Mouse (Mus musculus) MEL (cell line): ENCODE measurements around the gene Kitl. TPM values are rescaled to one million over a fixed set of nuclear protein-coding genes. Genes with fewer than 3 reads are reported as not detected.

ENCODE experiments used
- DNase-seq: peaks from one replicate; pipeline ENCODE4 v3.0.0; 2011; ENCODE audit warnings: low read depth, low spot score
- H3K27ac ChIP-seq: 2 replicates; pipeline ENCODE4 v1.5.1; 2012; ENCODE audit warnings: low read depth, mild to moderate bottlenecking, control low read depth, low read length, moderate library complexity; ENCODE audit not compliant: control insufficient read depth
- H3K27me3 ChIP-seq, 2 experiments: fragments of 150-350 bp in 1 of 2; sonication (generic) in 1 of 2; 2 replicates each; pipeline ENCODE4 v1.6.1; 2012; ENCODE audit warnings: low read length in 2 of 2, mild to moderate bottlenecking in 2 of 2, improper control_type of control experiment in 1 of 2, moderate library complexity in 1 of 2; ENCODE audit not compliant: insufficient read depth in 2 of 2, control insufficient read depth in 1 of 2
- H3K36me3 ChIP-seq, 2 experiments: 2 replicates each; pipeline ENCODE4 v1.6.1; 2012 to 2014; ENCODE audit warnings: low read length in 2 of 2, improper control_type of control experiment in 1 of 2, inconsistent platforms in 1 of 2, mild to moderate bottlenecking in 1 of 2; ENCODE audit not compliant: insufficient read depth in 2 of 2, control insufficient read depth in 1 of 2
- H3K4me1 ChIP-seq, 2 experiments: fragments of 150-350 bp in 1 of 2; sonication (generic) in 1 of 2; 2 replicates each; pipeline ENCODE4 v1.6.1; 2012; ENCODE audit warnings: low read length in 2 of 2, improper control_type of control experiment in 1 of 2, mild to moderate bottlenecking in 1 of 2; ENCODE audit not compliant: insufficient read depth in 2 of 2, control insufficient read depth in 1 of 2
- H3K4me3 ChIP-seq, 2 experiments: fragments of 150-350 bp in 1 of 2; sonication (generic) in 1 of 2; 2 replicates each; pipeline ENCODE4 v1.5.1; 2012; ENCODE audit warnings: low read depth in 2 of 2, low read length in 2 of 2, mild to moderate bottlenecking in 2 of 2, moderate library complexity in 2 of 2, control low read depth in 1 of 2, improper control_type of control experiment in 1 of 2; ENCODE audit not compliant: control insufficient read depth in 1 of 2, insufficient read depth in 1 of 2
- H3K79me2 ChIP-seq: 2 replicates; pipeline ENCODE4 v1.6.1; 2012; ENCODE audit warnings: mild to moderate bottlenecking, low read length, moderate library complexity; ENCODE audit not compliant: control insufficient read depth, poor library complexity, insufficient read depth
- H3K9ac ChIP-seq: 2 replicates; pipeline ENCODE4 v1.6.1; 2012; ENCODE audit warnings: low read depth, mild to moderate bottlenecking, control low read depth, low read length, moderate library complexity; ENCODE audit not compliant: control insufficient read depth, poor library complexity, severe bottlenecking
- H3K9me3 ChIP-seq: fragments of 150-350 bp; sonication (generic); replicated peaks from 2 replicates; pipeline ENCODE4 v1.6.1; 2012; ENCODE audit warnings: mild to moderate bottlenecking, low read length, improper control_type of control experiment, moderate library complexity; ENCODE audit not compliant: insufficient read depth
- BHLHE40 ChIP-seq: IDR thresholded peaks from 2 replicates; pipeline ENCODE4 v1.6.1; 2012; ENCODE audit warnings: low read depth, mild to moderate bottlenecking, inconsistent platforms, low read length, improper control_type of control experiment, borderline replicate concordance
- CHD1 ChIP-seq: IDR thresholded peaks from 2 replicates; pipeline ENCODE4 v1.6.1; 2012; ENCODE audit warnings: low read depth, mild to moderate bottlenecking, inconsistent platforms, low read length, improper control_type of control experiment
- ELF1 ChIP-seq: IDR thresholded peaks from 2 replicates; pipeline ENCODE4 v1.6.1; 2014; ENCODE audit warnings: low read depth, mild to moderate bottlenecking, inconsistent platforms, low read length, improper control_type of control experiment, moderate library complexity
- HCFC1 ChIP-seq: IDR thresholded peaks from 2 replicates; pipeline ENCODE4 v1.6.1; 2012; ENCODE audit warnings: low read depth, mild to moderate bottlenecking, inconsistent platforms, low read length, improper control_type of control experiment, moderate library complexity
- JUND ChIP-seq: IDR thresholded peaks from 2 replicates; pipeline ENCODE4 v1.6.1; 2011; ENCODE audit warnings: low read depth, mild to moderate bottlenecking, improper control_type of control experiment, low read length
- KAT2A ChIP-seq: conservative IDR thresholded peaks from 2 replicates; pipeline ENCODE4 v1.6.1; 2012; ENCODE audit warnings: low read depth, low read length, improper control_type of control experiment, inconsistent platforms
- MAFK ChIP-seq: IDR thresholded peaks from 2 replicates; pipeline ENCODE4 v1.6.1; 2011; ENCODE audit warnings: low read depth, mild to moderate bottlenecking, low read length, improper control_type of control experiment, borderline replicate concordance
- MAX ChIP-seq: IDR thresholded peaks from 2 replicates; pipeline ENCODE4 v1.6.1; 2011; ENCODE audit warnings: low read length, improper control_type of control experiment
- MAZ ChIP-seq: IDR thresholded peaks from 2 replicates; pipeline ENCODE4 v1.6.1; 2012; ENCODE audit warnings: low read depth, mild to moderate bottlenecking, inconsistent platforms, low read length, improper control_type of control experiment
- MXI1 ChIP-seq: IDR thresholded peaks from 2 replicates; pipeline ENCODE4 v1.6.1; 2011; ENCODE audit warnings: mild to moderate bottlenecking, low read depth, low read length, improper control_type of control experiment
- POLR2A ChIP-seq, 2 experiments: IDR thresholded peaks; 2 replicates each; pipeline ENCODE4 v1.6.1; 2011 to 2012; ENCODE audit warnings: low read length in 2 of 2, mild to moderate bottlenecking in 2 of 2, control low read depth in 1 of 2, improper control_type of control experiment in 1 of 2, low read depth in 1 of 2, moderate library complexity in 1 of 2; ENCODE audit not compliant: control insufficient read depth in 1 of 2, insufficient read depth in 1 of 2, poor library complexity in 1 of 2
- RAD21 ChIP-seq: IDR thresholded peaks from 2 replicates; pipeline ENCODE4 v1.6.1; 2011; ENCODE audit warnings: mild to moderate bottlenecking, low read depth, low read length, improper control_type of control experiment
- SIN3A ChIP-seq: IDR thresholded peaks from 2 replicates; pipeline ENCODE4 v1.6.1; 2012; ENCODE audit warnings: low read length, improper control_type of control experiment, inconsistent platforms
- SMC3 ChIP-seq: IDR thresholded peaks from 2 replicates; pipeline ENCODE4 v1.6.1; 2011; ENCODE audit warnings: low read depth, low read length, improper control_type of control experiment
- TAL1 ChIP-seq: IDR thresholded peaks from 2 replicates; pipeline ENCODE4 v1.6.1; 2012; ENCODE audit warnings: mild to moderate bottlenecking, inconsistent platforms, low read length, moderate library complexity, mixed read lengths
- USF1 ChIP-seq: IDR thresholded peaks from 2 replicates; pipeline ENCODE4 v1.6.1; 2014; ENCODE audit warnings: low read depth, mild to moderate bottlenecking, inconsistent platforms, low read length, improper control_type of control experiment, moderate library complexity
- USF2 ChIP-seq, 2 experiments: IDR thresholded peaks; 2 replicates each; pipeline ENCODE4 v1.6.1; 2011 to 2012; ENCODE audit warnings: improper control_type of control experiment in 2 of 2, low read length in 2 of 2, borderline replicate concordance in 1 of 2, inconsistent platforms in 1 of 2, low read depth in 1 of 2, mild to moderate bottlenecking in 1 of 2; ENCODE audit not compliant: insufficient read depth in 1 of 2
- ZNF384 ChIP-seq: IDR thresholded peaks from 2 replicates; pipeline ENCODE4 v1.6.1; 2012; ENCODE audit warnings: low read depth, mild to moderate bottlenecking, inconsistent platforms, low read length, improper control_type of control experiment
- polyA plus RNA-seq, 2 experiments: library from polyadenylated mRNA; stranded (reverse) in 1 of 2; unstranded in 1 of 2; fragments of >175 nt in 1 of 2; fragments of >200 nt in 1 of 2; gene quantifications; 2 replicates each; pipeline versions ENCODE4 v1.2.1 to v1.2.4; 2012; ENCODE audit warnings: low replicate concordance in 2 of 2, low read depth in 1 of 2; ENCODE audit not compliant: insufficient read length in 2 of 2, insufficient read depth in 1 of 2, missing spikeins in 1 of 2
- total RNA-seq: library from RNA; depleted of rRNA; stranded (reverse); fragments of 300-350 nt; gene quantifications from 2 replicates; pipeline ENCODE4 v1.2.3, GENCODE M21; 2012

Gene Kitl
- total and polyA plus RNA-seq, 3 experiments: not detected

GRCm38 (mm10) chr10:100016326-100016709 lies 888 bp downstream of the Kitl start:
- Histone ChIP-seq H3K4me3 (no peak overlapping the region), H3K27ac (no peak overlapping the region), H3K27me3 (no peaks in the 10 kb centered on the region), H3K36me3 (no peaks in the 10 kb centered on the region), H3K4me1 (no peaks in the 10 kb centered on the region), H3K9me3 (no peaks in the 10 kb centered on the region), H3K79me2 (no peaks in the 10 kb centered on the region), H3K9ac (no peak overlapping the region)
- DNase-seq: no peak
- TF ChIP-seq SMC3 (no peak), POLR2A (IDR thresholded peaks at IDR 0.05; ENCODE audit: control insufficient read depth in 1 of 2, insufficient read depth in 1 of 2, low read depth in 1 of 2, low read length in 2 of 2, poor library complexity in 1 of 2) (no peak), RAD21 (no peak), MAZ (no peak), BHLHE40 (no peak), ELF1 (no peak), USF2 (IDR thresholded peaks at IDR 0.05; ENCODE audit: borderline replicate concordance in 1 of 2, insufficient read depth in 1 of 2, low read depth in 1 of 2, low read length in 2 of 2) (no peak), JUND (no peak), MAX (no peak), USF1 (no peak), CHD1 (no peak), ZNF384 (no peak), MAFK (no peak), SIN3A (no peak)

- H3K36me3 ChIP-seq: no peaks in the 10 kb centered on the region
- no peak for TF ChIP-seq CHD1
- no peak for TF ChIP-seq KAT2A
- no peak for TF ChIP-seq TAL1
- TF ChIP-seq POLR2A (IDR thresholded peaks at IDR 0.05; ENCODE audit: control insufficient read depth in 1 of 2, insufficient read depth in 1 of 2, low read depth in 1 of 2, low read length in 2 of 2, poor library complexity in 1 of 2): no peak
- no peak for TF ChIP-seq HCFC1
- no peak for TF ChIP-seq MXI1
- TF ChIP-seq, all 39 proteins: peak for 0
- H3K79me2 ChIP-seq: no peaks in the 10 kb centered on the region
- H3K27me3 ChIP-seq: no peaks in the 10 kb centered on the region
- no peaks in the 10 kb centered on the region for H3K4me1 ChIP-seq
- no peak overlapping the region for H3K9ac ChIP-seq
- H3K27ac ChIP-seq: no peak overlapping the region
- H3K9me3 ChIP-seq: no peaks in the 10 kb centered on the region
- H3K4me3 ChIP-seq: no peak overlapping the region
- no peak for DNase-seq
Observed at GRCm38 (mm10) chr10:100016941-100017770, 1.7 kb downstream of the Kitl start.
